Mouse (Mus musculus) forebrain, embryonic 16.5 days (tissue): ENCODE measurements at regions not wholly inside any gene's neighbourhood (a gene's known extent, or its start where the extent isn't known, plus 50 kb on each side); places are given as distances from the start of the nearest gene placed in this dataset.

ENCODE experiments used
- ATAC-seq: fragments of 200-750 bp; cut with Nextera tagmentation; 2 replicates; pipeline ENCODE4 v1.8.0; 2017; ENCODE audit warnings: mild to moderate bottlenecking, moderate library complexity
- H3K27ac ChIP-seq: fragments of 300-500 bp; sonication (generic); 2 replicates; pipeline ENCODE4 v1.5.1; 2014; ENCODE audit warnings: low read length, control low read depth
- H3K27me3 ChIP-seq: fragments of 300-500 bp; sonication (generic); replicated peaks from 2 replicates; pipeline ENCODE4 v1.6.1; 2014; ENCODE audit warnings: low read length; ENCODE audit not compliant: control insufficient read depth, insufficient read depth
- H3K36me3 ChIP-seq: fragments of 300-500 bp; sonication (generic); 2 replicates; pipeline ENCODE4 v1.6.1; 2014; ENCODE audit not compliant: control insufficient read depth, insufficient read depth
- H3K4me1 ChIP-seq: fragments of 300-500 bp; sonication (generic); replicated peaks from 2 replicates; pipeline ENCODE4 v1.6.1; 2014; ENCODE audit warnings: low read length; ENCODE audit not compliant: control insufficient read depth, insufficient read depth
- H3K4me2 ChIP-seq: fragments of 300-500 bp; sonication (generic); 2 replicates; pipeline ENCODE4 v1.6.1; 2014; ENCODE audit warnings: mild to moderate bottlenecking, low read length, control low read depth
- H3K4me3 ChIP-seq: fragments of 300-500 bp; sonication (generic); replicated peaks from 2 replicates; pipeline ENCODE4 v1.5.1; 2014; ENCODE audit warnings: mild to moderate bottlenecking, low read length, control low read depth
- H3K9ac ChIP-seq: fragments of 300-500 bp; sonication (generic); replicated peaks from 2 replicates; pipeline ENCODE4 v1.6.1; 2014; ENCODE audit warnings: low read depth, low read length, control low read depth
- H3K9me3 ChIP-seq: fragments of 300-500 bp; sonication (generic); 2 replicates; pipeline ENCODE4 v1.6.1; 2016; ENCODE audit warnings: low read length; ENCODE audit not compliant: control insufficient read depth
- WGBS: fragments of 180-500 bp; shearing (Covaris S2); extraction: QIAGEN DNeasy Blood & Tissue Kit; methylation state at CpG from one replicate; pipeline ENCODE4 v1.1.7; 2014; 5-methylcytosine and 5-hydroxymethylcytosine counted together

- Histone ChIP-seq H3K4me3 (no peak overlapping the region), H3K9ac (no peak overlapping the region), H3K36me3 (no peaks in the 10 kb centered on the region), H3K9me3 (no peaks in the 10 kb centered on the region), H3K27me3 (no peaks in the 10 kb centered on the region), H3K4me2 (no peak overlapping the region), H3K4me1 (no peaks in the 10 kb centered on the region), H3K27ac (no peak overlapping the region)
- no peak for ATAC-seq
- 90% methylated on average over 5 of the region's 5 CpGs for WGBS
Observed at GRCm38 (mm10) chr2:148537251-148537650, 93.9 kb upstream of the Cd93 start.

GRCm38 (mm10) chr2:148536608-148537007, 93.2 kb upstream of the Cd93 start:
- Histone ChIP-seq H3K9me3 (no peaks in the 10 kb centered on the region), H3K27me3 (no peaks in the 10 kb centered on the region), H3K4me1 (no peaks in the 10 kb centered on the region), H3K4me3 (no peak overlapping the region), H3K36me3 (no peaks in the 10 kb centered on the region), H3K27ac (no peak overlapping the region), H3K9ac (no peak overlapping the region), H3K4me2 (no peak overlapping the region)
- no peak for ATAC-seq
- 94% methylated on average over 3 of the region's 3 CpGs for WGBS

- ATAC-seq: no peak
- no peak overlapping the region for H3K4me3 ChIP-seq
- no peak overlapping the region for H3K27ac ChIP-seq
- no peak overlapping the region for H3K4me2 ChIP-seq
- H3K9me3 ChIP-seq: no peaks in the 10 kb centered on the region
- 54% methylated on average over 5 of the region's 5 CpGs for WGBS
- H3K36me3 ChIP-seq: no peaks in the 10 kb centered on the region
- no peaks in the 10 kb centered on the region for H3K4me1 ChIP-seq
- H3K9ac ChIP-seq: no peak overlapping the region
- no peaks in the 10 kb centered on the region for H3K27me3 ChIP-seq
Observed at GRCm38 (mm10) chr2:148535562-148536180, 92.3 kb upstream of the Cd93 start.

- H3K27me3 ChIP-seq: no peaks in the 10 kb centered on the region
- no peak overlapping the region for H3K27ac ChIP-seq
- WGBS: 55% methylated on average over 4 of the region's 4 CpGs
- no peak for ATAC-seq
- H3K4me2 ChIP-seq: no peak overlapping the region
- H3K4me1 ChIP-seq: no peaks in the 10 kb centered on the region
- no peaks in the 10 kb centered on the region for H3K9me3 ChIP-seq
- no peak overlapping the region for H3K9ac ChIP-seq
- H3K36me3 ChIP-seq: no peaks in the 10 kb centered on the region
- H3K4me3 ChIP-seq: no peak overlapping the region
Observed at GRCm38 (mm10) chr2:148532051-148532450, 88.7 kb upstream of the Cd93 start.

- Histone ChIP-seq H3K4me3 (no peak overlapping the region), H3K27me3 (no peaks in the 10 kb centered on the region), H3K36me3 (no peaks in the 10 kb centered on the region), H3K27ac (no peak overlapping the region), H3K9me3 (no peaks in the 10 kb centered on the region), H3K4me1 (no peaks in the 10 kb centered on the region), H3K4me2 (no peak overlapping the region), H3K9ac (no peak overlapping the region)
- ATAC-seq: no peak
- WGBS: 90% methylated on average over 4 of the region's 4 CpGs
Observed at GRCm38 (mm10) chr2:148530546-148530945, 87.2 kb upstream of the Cd93 start.

GRCm38 (mm10) chr2:148529900-148530299, 86.5 kb upstream of the Cd93 start:
- no peak overlapping the region for H3K4me2 ChIP-seq
- no peak overlapping the region for H3K9ac ChIP-seq
- H3K4me1 ChIP-seq: no peaks in the 10 kb centered on the region
- no peaks in the 10 kb centered on the region for H3K27me3 ChIP-seq
- ATAC-seq: no peak
- no peak overlapping the region for H3K4me3 ChIP-seq
- WGBS: 67% methylated on average over 2 of the region's 2 CpGs
- H3K27ac ChIP-seq: no peak overlapping the region
- no peaks in the 10 kb centered on the region for H3K36me3 ChIP-seq
- H3K9me3 ChIP-seq: no peaks in the 10 kb centered on the region

GRCm38 (mm10) chr2:148527755-148528154, 84.4 kb upstream of the Cd93 start:
- Histone ChIP-seq H3K36me3 (no peaks in the 10 kb centered on the region), H3K9me3 (no peaks in the 10 kb centered on the region), H3K27me3 (no peaks in the 10 kb centered on the region), H3K4me3 (no peak overlapping the region), H3K4me1 (no peaks in the 10 kb centered on the region), H3K4me2 (no peak overlapping the region), H3K27ac (no peak overlapping the region), H3K9ac (no peak overlapping the region)
- no peak for ATAC-seq
- 92% methylated on average over 5 of the region's 5 CpGs for WGBS

- ATAC-seq: no peak
- Histone ChIP-seq H3K4me2 (no peak overlapping the region), H3K4me3 (no peak overlapping the region), H3K36me3 (no peaks in the 10 kb centered on the region), H3K9me3 (no peaks in the 10 kb centered on the region), H3K4me1 (no peaks in the 10 kb centered on the region), H3K27me3 (no peaks in the 10 kb centered on the region), H3K27ac (no peak overlapping the region), H3K9ac (no peak overlapping the region)
- WGBS: 91% methylated on average over 6 of the region's 6 CpGs
Observed at GRCm38 (mm10) chr2:148525496-148525895, 82.1 kb upstream of the Cd93 start.

GRCm38 (mm10) chr2:148523401-148523800, 80.0 kb upstream of the Cd93 start:
- no peaks in the 10 kb centered on the region for H3K27me3 ChIP-seq
- ATAC-seq: no peak
- H3K36me3 ChIP-seq: no peaks in the 10 kb centered on the region
- no peak overlapping the region for H3K4me2 ChIP-seq
- no peak overlapping the region for H3K9ac ChIP-seq
- no peaks in the 10 kb centered on the region for H3K4me1 ChIP-seq
- no peaks in the 10 kb centered on the region for H3K9me3 ChIP-seq
- no peak overlapping the region for H3K27ac ChIP-seq
- no peak overlapping the region for H3K4me3 ChIP-seq
- 81% methylated on average over 3 of the region's 3 CpGs for WGBS

- Histone ChIP-seq H3K9ac (no peak overlapping the region), H3K27ac (no peak overlapping the region), H3K4me2 (no peak overlapping the region), H3K36me3 (no peaks in the 10 kb centered on the region), H3K27me3 (no peaks in the 10 kb centered on the region), H3K4me3 (no peak overlapping the region), H3K9me3 (no peaks in the 10 kb centered on the region), H3K4me1 (no peaks in the 10 kb centered on the region)
- 80% methylated on average over 2 of the region's 2 CpGs for WGBS
- ATAC-seq: no peak
Observed at GRCm38 (mm10) chr2:148522936-148523335, 79.6 kb upstream of the Cd93 start.
